Mouse (Mus musculus): ENCODE data around the gene Dpm2.
A peak's percentile ranks its signal among the peaks of the same experiment; 100 is the strongest.

Dpm2 gene

GRCm38 (mm10) chr2:32586871-32587351, 16.3 kb downstream of the Dpm2 start, which contains the start of gene St6galnac4:
St6galnac4 (plus strand) TSS chr2:32587095.
- DNase-seq, result peak; percentile 82 to 83

- no peak for DNase-seq
These were observed 17.2 kb downstream of the Dpm2 start for GRCm38 (mm10) chr2:32587731-32588321.

GRCm38 (mm10) chr2:32589213-32589795, 18.6 kb downstream of the Dpm2 start:
- peak in 1 of 2 experiments; percentile 34 for DNase-seq

DNA sequence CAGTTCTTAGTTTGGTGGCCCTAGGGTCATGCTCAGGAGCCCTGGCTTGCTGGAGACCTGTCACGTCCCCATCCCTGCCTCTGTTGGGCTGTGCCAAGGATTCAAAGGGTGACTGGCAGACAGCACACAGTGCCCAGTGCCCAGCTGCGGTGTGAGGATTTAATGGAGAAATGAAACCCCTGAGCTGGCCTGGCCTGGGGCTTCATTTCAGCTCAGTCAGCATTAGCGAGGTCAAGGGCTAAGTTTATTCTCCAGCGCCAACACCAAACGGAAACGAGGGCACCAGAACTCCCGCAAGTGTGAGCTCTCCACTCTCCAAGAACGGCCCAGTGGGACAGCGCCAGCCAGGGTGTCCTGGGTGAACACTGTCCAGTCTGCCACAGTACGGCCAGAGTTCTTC, 19.6 kb downstream of the Dpm2 start:
- no peak for DNase-seq

- DNase-seq, result no peak
These were observed 20.6 kb downstream of the Dpm2 start for GRCm38 (mm10) chr2:32591249-32591648.

GRCm38 (mm10) chr2:32596725-32597124, 26.1 kb downstream of the Dpm2 start:
- DNase-seq, result no peak

- no peak for DNase-seq
These were observed 26.6 kb downstream of the Dpm2 start for GRCm38 (mm10) chr2:32597248-32597647.

DNA sequence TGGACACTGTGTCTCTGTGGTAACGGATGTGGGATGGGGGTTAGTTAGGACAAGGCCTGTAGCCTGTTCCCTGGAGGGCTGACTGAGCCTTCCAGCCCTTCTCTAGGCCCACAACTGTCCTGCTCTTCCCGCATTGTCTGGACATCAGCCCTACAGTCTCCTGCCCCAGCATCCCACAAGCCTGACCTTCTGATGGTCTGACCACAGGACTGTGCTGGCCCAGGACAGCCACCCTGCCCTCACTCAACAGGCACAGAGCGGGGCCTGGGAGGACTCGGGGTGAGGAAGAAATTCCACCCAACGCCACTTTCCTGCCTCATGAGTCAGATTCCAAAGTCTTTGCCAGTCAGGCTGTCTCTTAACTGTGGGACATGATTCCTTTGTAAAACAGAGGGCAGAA, 27.0 kb downstream of the Dpm2 start:
- DNase-seq, result no peak

DNA sequence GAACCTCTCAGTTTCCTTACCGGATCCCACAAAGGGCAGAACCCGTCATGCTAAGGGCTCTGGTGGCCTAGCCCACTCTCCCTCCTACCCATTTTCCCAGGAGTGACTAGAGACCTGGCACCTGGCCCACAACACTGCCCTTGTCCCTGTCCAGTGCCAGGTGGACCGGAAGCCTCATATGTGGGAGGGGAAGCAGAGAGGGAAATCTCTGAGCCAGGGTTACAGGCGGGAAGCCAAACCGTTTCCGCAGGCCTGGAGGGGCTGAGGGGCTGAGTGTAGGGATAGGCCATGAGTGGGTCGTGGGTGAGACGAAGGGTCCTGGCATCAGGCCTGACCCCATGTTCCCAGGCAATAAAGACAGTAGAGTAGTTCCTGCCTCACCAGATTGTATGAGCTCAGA, 27.8 kb downstream of the Dpm2 start:
- DNase-seq, result no peak

DNA sequence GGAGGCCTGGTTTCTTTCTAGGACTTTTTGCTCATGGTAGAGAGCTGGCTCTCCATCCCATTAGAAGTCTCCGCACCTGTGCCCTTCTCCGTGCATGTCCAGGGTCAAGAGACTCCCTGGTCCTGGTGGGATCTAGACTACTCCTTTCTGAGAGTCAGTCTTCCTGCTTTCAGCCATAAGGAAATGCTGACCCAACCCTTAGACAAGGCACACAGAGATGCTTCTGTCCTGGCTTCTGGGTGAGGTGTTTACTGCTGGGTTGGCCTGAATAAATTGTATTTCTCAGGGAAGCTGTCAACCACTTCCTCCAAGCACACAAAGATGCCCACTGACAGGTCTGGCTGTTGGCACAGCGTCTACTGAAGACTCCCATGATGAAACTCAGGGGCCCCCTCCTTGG, 28.8 kb downstream of the Dpm2 start, which contains the start of gene St6galnac6:
Gene St6galnac6 (plus strand): TSS at position 301 of the 400 bp plus-strand sequence.
- DNase-seq, result no peak

DNA sequence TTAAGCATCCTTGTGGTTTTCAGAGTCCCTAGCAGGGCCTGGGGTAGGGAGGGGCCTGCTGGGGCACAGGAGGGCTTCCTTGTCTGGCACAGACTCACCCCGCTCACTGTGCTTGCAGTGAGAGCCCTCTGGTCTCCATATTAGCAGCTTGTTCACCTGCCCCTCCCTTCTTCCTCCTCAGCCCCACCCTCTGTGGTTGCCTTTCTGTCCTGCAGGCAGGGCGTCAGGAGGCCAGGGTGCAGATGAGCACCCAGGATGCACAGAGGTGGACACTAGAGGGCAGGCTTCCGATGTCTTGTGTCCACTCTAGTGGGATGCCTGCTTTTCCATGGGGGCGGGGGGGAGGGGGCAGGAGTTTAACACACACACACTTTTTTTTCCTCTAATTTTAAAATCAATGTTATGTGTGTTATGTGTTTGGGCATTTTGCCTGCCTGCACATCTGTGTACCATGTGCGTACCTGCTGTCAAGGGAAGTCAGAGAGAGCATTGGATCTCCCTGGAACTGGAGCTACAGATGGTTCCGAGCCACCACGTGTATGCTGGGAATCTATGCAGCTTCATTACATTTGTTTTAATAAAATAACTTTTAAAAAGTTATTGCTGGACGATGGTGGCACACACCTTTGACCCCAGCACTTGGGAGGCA, 30.9 kb downstream of the Dpm2 start:
- no peak for DNase-seq

- peak; percentile 78 to 93 for DNase-seq
These were observed 32.0 kb downstream of the Dpm2 start for GRCm38 (mm10) chr2:32602600-32603054.

DNA sequence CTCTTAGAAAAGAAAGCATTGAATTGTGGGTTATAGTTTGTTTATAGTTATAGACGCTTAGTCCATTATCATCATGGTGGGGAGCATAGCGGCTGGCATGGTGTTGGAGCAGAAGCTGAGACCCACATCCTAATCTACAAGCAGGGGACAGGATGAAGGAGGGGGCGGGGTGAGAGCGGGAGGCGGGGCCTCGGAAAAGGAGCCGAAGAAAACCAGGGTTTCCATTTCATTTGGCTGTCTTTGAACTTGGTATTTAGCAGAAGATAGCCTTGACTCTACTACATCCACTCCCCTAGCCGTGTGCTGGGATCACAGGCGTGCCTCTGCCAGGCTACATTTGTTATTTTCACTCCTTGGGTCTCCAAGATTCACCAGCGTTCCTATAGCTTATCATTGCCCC, 34.0 kb downstream of the Dpm2 start:
- DNase-seq, result no peak

GRCm38 (mm10) chr2:32606161-32607142, 35.8 kb downstream of the Dpm2 start:
- DNase-seq, result peak; percentile 69 to 73

DNA sequence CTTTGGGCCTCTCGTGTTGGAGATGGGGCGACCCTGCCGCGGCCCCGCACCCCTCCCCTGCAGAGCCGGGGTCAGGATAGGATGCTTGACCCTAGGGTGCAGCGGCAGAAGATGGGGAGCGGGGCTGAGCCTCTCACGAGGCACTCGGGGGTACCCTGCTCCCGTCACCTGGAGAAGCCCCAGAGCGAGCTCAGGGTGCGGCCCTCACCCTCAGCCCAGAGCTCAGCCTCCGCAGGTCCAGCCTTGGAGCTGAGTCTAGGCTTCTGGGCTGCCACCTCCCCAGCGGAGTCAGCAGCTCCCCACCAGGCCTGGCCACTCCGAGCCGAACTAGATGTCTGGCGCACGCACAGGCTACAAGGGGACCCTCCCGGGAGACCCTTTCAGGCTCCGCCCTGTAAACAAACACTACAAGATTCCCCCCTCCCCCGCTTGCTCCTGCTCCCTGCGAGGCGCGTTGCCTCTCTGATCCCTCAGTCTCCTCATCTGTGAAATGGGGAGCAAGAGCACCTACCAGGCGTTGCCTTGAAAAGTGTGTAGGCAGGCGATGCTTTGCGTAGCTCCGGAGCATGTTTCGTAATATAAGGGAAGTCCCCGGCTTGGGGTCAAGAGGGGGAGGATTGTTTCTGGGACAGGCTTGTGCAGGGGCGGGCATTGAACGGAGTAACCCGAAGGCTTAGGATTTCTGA, 36.7 kb downstream of the Dpm2 start:
- no peak for DNase-seq

- DNase-seq, result peak in 1 of 2 experiments; percentile 50
These were observed 37.6 kb downstream of the Dpm2 start for GRCm38 (mm10) chr2:32608141-32608777.

DNA sequence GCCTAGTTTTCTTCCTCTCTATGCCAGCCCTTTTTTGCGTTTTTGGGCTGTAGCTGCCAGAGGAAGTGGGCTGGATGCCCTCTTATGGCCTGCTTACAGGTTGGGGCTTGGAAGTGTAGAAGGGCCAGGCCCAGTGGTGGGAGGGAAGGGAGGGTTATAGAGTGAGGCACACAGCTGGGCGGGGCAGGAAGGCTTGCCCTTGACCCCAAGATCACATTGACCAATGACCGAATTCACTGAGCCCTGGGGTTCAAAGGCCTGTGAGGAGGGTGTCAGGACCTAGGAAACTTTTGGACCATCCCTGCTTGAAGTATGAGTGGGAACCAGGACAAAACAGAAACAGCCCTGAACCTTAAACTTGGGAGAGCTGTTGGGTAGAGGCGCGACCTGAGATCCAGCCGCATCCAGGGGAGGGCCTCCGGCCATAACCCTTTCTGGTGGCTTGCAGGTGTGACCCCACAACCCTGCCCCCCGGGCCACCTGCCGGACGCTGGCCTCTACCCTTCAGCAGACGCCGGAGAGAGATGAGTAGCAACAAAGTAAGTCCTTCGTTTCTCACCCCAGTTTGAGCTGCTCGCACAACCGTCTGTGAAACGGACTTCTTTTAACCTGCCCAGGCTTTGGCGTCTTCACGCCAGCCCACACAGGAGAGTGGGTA, 38.2 kb downstream of the Dpm2 start:
- DNase-seq, result no peak

GRCm38 (mm10) chr2:32610610-32611229, 40.1 kb downstream of the Dpm2 start:
- DNase-seq, result peak in 1 of 2 experiments; percentile 46

GRCm38 (mm10) chr2:32612274-32612673, 41.6 kb downstream of the Dpm2 start:
- DNase-seq, result no peak

DNA sequence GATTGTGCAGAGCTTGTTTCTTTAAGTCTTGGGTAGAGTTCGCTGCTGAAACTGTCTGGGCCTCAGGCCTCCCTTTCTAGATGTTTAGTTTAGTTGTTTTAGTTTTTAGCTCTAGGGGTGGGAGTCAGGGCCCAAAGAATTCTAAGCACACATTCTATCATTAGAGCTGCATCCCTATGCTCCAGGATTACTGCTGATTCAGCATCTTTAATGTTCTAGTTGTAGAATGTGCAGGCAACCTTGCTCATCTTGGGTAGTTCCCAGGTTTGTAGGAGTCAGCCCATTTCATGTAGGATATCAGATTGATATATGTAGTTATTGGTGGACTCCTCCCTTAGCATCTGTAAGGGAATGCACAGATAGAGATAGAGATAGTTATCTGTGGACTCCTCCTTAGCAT, 46.5 kb downstream of the Dpm2 start:
- DNase-seq, result no peak

DNA sequence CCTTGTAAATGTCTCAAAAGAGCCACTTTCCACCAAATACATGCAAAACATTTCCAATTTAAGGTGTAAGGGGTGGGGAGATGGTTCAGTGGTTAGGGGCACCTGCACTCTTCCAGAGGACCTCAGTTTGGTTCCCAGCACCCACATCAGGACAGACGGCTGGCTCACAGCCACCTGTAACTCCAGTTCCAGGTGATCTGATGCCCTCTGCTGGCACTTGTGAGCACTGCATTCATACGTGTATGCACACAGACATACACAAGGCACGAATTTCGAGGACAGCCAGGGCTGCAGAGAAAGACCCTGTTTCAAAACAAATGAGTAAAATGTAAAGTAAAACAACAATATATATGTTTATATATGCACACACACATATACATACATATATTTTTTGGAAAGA, 46.9 kb downstream of the Dpm2 start:
- no peak for DNase-seq
